Mouse (Mus musculus) spleen, adult 2 months (tissue): Measurements from ENCODE around the gene Cenpx.

ENCODE experiments used
- CTCF ChIP-seq: fragments of 200-500 bp; IDR thresholded peaks from 2 replicates; pipeline ENCODE4 v1.5.1; 2011; ENCODE audit warnings: mild to moderate bottlenecking, inconsistent platforms; ENCODE audit not compliant: insufficient read depth, insufficient read length, insufficient replicate concordance; ENCODE audit errors: extremely low read depth
- POLR2A ChIP-seq: fragments of 200-500 bp; IDR thresholded peaks from 2 replicates; pipeline ENCODE4 v1.6.1; 2011; ENCODE audit warnings: low read depth, low read length, inconsistent platforms

DNA sequence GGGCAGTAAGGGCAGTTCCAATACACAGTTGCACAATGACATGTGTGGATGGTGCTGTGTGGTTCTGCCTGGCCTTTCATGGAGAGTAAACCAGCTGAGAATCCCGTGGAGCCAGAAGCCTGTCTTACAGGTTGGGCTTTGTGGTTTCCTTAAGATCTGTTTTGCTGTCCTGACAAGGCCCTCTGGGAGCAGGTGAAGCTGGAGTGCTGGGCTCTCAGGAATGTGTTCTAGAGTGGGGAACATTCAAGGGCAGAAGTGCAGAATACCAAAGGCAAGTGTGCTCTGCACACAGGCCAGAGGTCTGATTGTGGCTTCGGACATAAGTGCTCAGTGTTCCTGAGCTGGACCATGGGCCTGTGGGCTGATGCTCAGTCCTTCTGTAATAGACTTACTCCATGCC is 28.9 kb downstream of the Cenpx start:
- no peak for TF ChIP-seq CTCF
- TF ChIP-seq POLR2A = no peak
